Mouse (Mus musculus) layer of hippocampus, adult 2 months (tissue): Measurements from ENCODE around the gene Tars2. TPM values are rescaled to one million over a fixed set of nuclear protein-coding genes. Genes with fewer than 3 reads are reported as not detected.

Experiments used
- DNase-seq, 2 experiments: peaks; one replicate each; pipeline ENCODE4 v3.0.0; 2022; ENCODE audit warnings: low spot score in 2 of 2
- H3K27ac ChIP-seq: fragments of 200-600 bp; 2 replicates; pipeline ENCODE4 v1.8.1; 2022
- H3K4me3 ChIP-seq: fragments of 200-600 bp; 2 replicates; pipeline ENCODE4 v1.8.1; 2022; ENCODE audit warnings: mild to moderate bottlenecking
- CTCF ChIP-seq: fragments of 200-600 bp; conservative IDR thresholded peaks from 2 replicates; pipeline ENCODE4 v1.8.1; 2022; ENCODE audit warnings: antibody characterized with exemption, mild to moderate bottlenecking, moderate library complexity
- total RNA-seq, 2 experiments: library from RNA; stranded (reverse); gene quantifications; 2 replicates each; pipeline ENCODE4 v1.2.3; 2021

The Tars2 gene
- total RNA-seq, 2 experiments from 2014 or later: 43.1 to 44.0 TPM

- Histone ChIP-seq H3K4me3 (no peak overlapping the region), H3K27ac (no peak overlapping the region)
- peak; percentile 65 for TF ChIP-seq CTCF
- DNase-seq: no peak
Observed at GRCm38 (mm10) chr3:95731802-95732201, 28.2 kb downstream of the Tars2 start.

GRCm38 (mm10) chr3:95730431-95730830 lies 29.6 kb downstream of the Tars2 start:
- Histone ChIP-seq H3K4me3 (no peak overlapping the region), H3K27ac (no peak overlapping the region)
- TF ChIP-seq CTCF: no peak
- no peak for DNase-seq

DNA sequence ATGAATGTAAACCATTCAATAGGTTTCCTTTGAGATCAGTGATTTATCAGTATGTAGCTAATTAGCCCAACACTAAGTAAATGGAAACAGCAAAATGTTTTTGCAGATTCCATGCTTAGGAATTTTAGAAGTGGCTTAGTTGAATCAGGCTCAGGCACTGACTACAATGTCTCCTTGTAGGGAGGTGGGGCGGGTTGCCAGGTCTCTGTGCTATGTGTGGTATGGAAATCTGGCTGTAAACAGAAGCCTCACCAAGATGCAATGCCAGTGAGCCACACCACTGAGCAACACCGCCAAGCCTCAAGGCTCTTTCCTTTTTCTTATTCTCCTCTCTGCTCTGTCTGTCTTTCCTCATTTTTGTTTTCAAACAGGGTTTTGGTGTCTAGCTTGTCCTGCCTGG lies 31.1 kb downstream of the Tars2 start:
- Histone ChIP-seq H3K4me3 (no peak overlapping the region), H3K27ac (no peak overlapping the region)
- DNase-seq: no peak
- TF ChIP-seq CTCF: no peak

DNA sequence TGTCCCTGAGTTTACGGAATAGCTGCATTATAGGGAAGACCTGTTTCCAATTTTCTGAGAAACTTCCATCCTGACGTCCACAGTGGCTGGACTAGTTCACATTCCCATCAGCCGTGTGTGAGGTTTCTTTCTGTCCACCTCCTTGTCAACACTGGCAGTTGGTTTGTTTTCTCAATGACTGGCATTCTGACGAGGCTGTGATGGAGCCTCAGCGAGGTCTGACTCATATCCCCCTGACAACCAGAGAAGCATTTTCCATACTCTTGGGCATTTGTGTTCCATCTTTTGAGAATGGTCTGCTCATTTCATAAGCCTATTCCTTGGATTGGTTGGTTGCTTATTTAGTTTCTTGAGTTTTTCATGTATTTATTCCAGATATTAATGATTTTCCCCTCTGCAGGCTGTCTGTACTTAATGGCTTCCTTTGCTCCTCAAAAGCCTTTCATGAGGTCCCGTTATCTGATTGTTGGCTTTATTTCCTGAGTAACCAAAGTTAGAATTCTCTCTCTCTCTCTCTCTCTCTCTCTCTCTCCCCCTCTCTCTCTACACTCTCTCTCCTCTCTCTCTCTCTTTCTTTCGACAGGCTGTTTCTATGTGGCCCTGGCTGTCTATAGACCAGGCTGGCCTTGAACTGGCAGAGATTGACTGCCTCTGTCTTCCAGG lies 33.2 kb downstream of the Tars2 start:
- Histone ChIP-seq H3K4me3 (no peak overlapping the region), H3K27ac (no peak overlapping the region)
- no peak for TF ChIP-seq CTCF
- no peak for DNase-seq

- H3K4me3 ChIP-seq: no peak overlapping the region
- TF ChIP-seq CTCF: no peak
- DNase-seq: no peak
Observed at GRCm38 (mm10) chr3:95725863-95726262, 34.1 kb downstream of the Tars2 start.

DNA sequence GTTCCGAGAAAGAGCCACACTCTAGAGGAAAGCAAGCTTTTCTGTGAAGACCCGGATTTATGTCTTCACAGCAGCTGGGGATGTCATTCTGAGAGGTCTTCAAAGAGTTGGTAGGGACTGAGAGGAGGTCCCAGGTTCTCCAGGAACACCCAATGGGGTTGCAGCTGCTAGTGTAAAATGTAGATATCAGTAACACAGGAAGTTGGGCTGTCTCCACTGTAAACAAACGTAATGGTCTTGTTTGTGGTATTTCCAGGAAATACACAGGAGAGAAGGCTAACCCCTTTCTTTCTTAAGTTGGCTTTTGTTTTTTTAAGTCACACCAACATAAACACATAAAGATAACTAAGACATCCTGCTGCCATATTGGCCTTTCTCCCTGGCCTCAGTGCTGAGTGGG lies 37.6 kb downstream of the Tars2 start:
- DNase-seq: no peak
- no peak overlapping the region for H3K27ac ChIP-seq
- TF ChIP-seq CTCF: no peak
- H3K4me3 ChIP-seq: no peak overlapping the region

More at GRCm38 (mm10) chr3:95725863-95726262, 34.1 kb downstream of the Tars2 start:
- no peak overlapping the region for H3K27ac ChIP-seq

GRCm38 (mm10) chr3:95718153-95718552 lies 41.9 kb downstream of the Tars2 start:
- DNase-seq: no peak
- H3K27ac ChIP-seq: no peak overlapping the region
- no peak for TF ChIP-seq CTCF
- H3K4me3 ChIP-seq: no peak overlapping the region

DNA sequence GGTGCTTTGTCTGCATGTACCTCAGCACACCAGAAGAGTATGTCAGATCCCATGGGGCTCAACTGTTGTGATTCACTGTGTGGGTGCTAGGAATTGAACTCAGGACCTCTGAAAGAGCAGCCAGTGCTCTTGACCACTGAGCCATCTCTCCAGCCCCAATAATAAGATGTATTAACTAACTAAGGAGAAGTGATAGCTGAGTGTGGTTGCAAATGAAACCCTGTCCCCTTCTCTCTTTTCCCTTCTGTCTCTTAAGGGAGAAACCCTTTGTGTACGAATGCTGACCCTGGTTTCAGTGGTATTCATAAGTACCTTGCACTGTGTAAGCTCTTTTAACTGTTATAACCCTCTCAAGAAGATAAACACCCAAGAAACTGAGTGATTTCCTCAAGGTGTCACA lies 43.9 kb downstream of the Tars2 start:
- H3K4me3 ChIP-seq: no peak overlapping the region
- no peak for DNase-seq
- no peak for TF ChIP-seq CTCF
- H3K27ac ChIP-seq: no peak overlapping the region

GRCm38 (mm10) chr3:95709967-95710366 lies 50.0 kb downstream of the Tars2 start:
- DNase-seq: no peak
- TF ChIP-seq CTCF: no peak
- no peak overlapping the region for H3K4me3 ChIP-seq
- no peak overlapping the region for H3K27ac ChIP-seq

DNA sequence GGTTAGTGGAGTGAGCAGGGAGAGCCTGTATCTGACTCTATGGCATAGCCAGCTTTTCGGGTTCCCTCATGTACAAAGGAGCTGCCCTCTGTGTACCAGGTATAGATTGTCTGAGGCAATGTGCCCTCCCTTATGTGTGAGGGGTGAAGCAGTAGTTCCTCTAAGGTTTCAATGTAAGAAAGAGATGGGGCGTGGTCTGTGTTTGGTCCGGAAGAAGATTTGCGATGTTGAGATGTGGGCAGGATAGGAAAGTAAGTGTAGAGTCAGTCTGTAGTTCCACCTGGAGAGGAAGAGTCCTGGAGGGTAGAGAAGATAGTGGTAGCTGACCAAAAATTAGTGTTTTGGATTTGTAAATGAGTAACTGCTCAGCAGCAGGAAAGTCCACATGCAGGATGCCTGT lies 51.0 kb downstream of the Tars2 start:
- no peak for DNase-seq
- TF ChIP-seq CTCF: no peak
- Histone ChIP-seq H3K27ac (no peak overlapping the region), H3K4me3 (no peak overlapping the region)

- H3K4me3 ChIP-seq: no peak overlapping the region
- no peak for TF ChIP-seq CTCF
- no peak for DNase-seq
- H3K27ac ChIP-seq: no peak overlapping the region
Observed at GRCm38 (mm10) chr3:95707497-95707896, 52.5 kb downstream of the Tars2 start.

DNA sequence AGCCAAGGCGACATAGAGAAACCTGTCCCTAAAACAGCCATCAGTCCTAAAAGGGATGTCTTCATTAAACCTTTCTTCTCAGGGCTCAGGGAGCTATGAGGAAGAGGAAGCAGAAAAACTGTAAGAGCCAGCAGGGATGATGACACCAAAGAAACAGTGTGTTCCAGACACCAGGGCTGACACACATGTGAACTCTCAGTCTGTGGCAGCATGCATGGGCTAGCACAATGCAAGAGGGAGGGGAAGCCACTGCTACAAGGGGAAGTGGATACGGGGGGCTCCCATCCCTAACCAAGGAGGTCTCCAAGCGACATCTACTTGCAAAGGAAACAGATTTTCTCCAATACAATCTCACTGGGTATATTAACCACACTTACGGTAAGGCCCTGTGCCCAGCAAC lies 53.7 kb downstream of the Tars2 start:
- Histone ChIP-seq H3K4me3 (no peak overlapping the region), H3K27ac (peak overlapping the region; percentile 28; the same call in 1 of the 2 replicates)
- DNase-seq: no peak
- no peak for TF ChIP-seq CTCF

- DNase-seq: no peak
- Histone ChIP-seq H3K27ac (no peak overlapping the region), H3K4me3 (no peak overlapping the region)
- TF ChIP-seq CTCF: no peak
Observed at GRCm38 (mm10) chr3:95704612-95705011, 55.4 kb downstream of the Tars2 start.

GRCm38 (mm10) chr3:95703276-95703675 lies 56.7 kb downstream of the Tars2 start:
- Histone ChIP-seq H3K4me3 (no peak overlapping the region), H3K27ac (no peak overlapping the region)
- DNase-seq: no peak
- no peak for TF ChIP-seq CTCF
